Mouse (Mus musculus) induced T-regulatory cell, adult 2 months (primary cell): Measurements from ENCODE around the gene Bad.
A peak's percentile ranks its signal among the peaks of the same experiment; 100 is the strongest.
"Not testable (repeated sequence)": the region's sequence is repeated elsewhere in the genome, so short reads cannot be mapped to it uniquely, and the experiment has no call there.

Experiments used
- DNase-seq: peaks from one replicate; pipeline ENCODE4 v3.0.0-alpha.2; 2012; ENCODE audit warnings: low read depth

Gene Bad

DNA sequence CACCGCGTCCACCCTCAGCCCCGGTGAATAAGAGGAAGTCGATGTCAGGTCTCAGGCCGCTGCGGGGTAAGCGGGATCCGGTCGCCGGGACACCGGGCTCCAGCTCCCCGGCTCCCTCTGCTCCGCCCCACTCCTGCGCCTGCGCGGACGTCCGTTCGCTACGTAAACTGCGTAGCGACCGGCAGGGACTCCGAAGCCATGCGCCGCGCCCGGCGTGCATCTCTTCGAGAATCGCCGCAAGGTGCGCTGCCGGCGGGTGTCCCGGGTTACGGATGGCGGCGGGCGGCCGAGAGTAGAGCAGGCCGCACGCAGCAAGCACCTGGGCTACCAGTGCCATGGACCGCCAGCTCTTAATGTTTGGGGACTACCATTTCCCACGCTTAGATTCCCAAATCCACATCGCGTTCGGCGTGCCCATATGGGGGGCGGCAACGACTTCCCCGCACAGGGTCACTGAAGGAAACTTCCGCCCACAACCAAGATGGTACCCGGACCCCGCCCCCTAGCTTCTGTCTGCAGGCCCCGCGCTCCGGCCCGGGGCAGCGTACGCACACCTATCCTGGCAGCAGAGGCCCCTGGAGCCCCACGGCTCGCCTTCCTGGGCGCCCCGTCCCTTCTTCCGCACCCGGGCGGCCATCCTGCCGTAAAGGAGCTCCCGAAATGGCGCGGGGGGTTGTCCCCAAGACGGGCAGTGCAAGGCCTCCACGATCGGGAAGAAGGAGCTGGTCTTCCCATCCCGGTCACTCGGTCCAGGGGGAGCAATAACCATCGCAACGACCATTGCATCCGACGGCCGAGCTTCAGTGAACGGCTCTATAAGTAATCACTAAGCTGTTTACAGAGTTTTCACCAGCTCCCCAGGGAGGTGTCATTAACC, at the start of gene Bad:
TSS of gene Bad (plus strand) at position 490 of the 877 bp plus-strand sequence.
- DNase-seq, result peak; percentile 97

DNA sequence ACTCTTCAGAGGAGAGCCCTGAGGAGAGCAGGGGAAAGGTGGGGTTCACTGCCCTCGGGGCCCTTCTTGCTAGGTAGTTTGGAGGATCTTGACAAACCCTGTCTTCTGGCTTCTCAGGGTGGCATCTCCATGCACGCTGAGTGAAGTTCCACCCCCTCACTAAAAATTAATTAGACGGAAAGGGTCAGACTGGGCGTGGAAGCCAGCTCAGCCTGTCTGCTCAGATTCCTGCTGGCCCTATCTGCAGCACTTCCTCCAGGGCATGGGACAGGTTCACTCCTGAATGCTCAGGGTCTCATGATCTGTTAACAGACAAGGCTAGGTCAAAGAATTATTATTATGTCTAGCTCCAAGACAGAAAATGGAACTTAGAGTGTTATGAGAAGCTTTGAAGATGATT, 49.1 kb upstream of the Bad start:
- no peak for DNase-seq

DNA sequence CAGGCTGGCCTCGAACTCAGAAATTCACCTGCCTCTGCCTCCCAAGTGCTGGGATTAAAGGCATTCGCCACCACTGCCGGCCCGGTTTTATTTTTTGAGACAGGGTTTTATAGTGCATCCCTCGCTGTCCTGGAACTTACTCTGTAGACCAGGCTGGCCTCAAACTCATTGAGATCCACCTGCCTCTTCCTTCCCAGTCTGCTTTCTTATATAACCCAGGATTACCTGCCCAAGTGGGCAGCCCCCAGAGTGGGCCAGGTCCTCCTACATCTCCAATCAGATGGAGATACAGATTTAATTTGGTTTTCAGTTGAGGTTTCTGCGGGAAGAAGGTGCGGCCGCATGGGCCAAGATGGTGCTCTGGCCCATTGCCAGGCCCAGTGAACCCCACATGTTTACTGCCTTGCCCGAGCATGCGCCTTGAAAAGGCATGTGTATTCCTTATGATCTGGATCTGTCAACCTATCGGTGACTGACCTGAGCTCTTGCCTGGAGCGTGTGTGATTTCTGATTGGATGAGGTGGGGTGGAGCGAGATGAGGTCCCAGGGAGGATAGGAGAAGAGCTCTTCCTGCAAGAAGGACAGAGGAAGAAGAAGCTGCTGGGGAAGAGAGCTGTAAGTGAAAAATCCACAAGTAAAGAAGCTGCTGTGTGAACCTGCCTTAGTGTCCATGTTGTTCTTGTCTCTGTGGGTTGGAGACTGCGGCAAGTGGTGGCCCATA, 47.8 kb upstream of the Bad start:
- DNase-seq, result no peak

DNA sequence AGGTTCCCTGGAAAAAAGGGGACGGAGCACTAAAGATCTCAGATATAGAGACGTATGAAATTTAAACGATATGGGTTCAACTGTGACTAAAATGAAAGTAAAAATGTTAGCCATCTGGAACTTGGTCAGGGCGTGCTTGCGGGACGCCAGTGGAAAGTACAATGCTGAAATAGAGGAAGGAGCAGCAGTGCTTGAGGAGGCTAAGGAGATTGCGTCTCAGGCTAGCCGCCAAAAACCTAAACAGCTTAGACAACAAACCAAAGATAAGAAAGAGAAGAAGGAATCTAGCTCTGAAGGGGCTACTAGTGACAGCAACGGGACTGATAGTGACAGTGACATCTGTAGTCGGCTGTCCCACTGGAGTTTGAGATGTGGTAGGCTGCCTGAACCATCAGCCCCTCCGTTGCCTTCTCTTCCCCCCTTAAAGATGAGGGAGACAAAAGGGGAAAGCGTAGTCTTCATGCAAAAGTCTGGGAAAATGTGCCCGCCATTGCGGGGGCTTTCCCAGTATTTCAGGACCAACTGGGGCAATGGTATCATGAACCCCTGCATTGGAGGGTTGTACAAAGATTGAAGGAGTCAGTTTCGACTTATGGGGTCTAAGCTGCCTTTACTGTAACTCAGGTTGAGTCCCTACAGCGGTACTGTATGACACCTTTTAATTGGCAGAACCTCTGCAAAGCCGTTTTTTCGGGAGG, 45.9 kb upstream of the Bad start:
- DNase-seq, result not testable (repeated sequence)

GRCm38 (mm10) chr19:6899641-6900040, 42.0 kb upstream of the Bad start:
- DNase-seq, result no peak

- no peak for DNase-seq
Observed at GRCm38 (mm10) chr19:6903031-6903430, 38.6 kb upstream of the Bad start.

GRCm38 (mm10) chr19:6904846-6905245, 36.8 kb upstream of the Bad start:
- DNase-seq, result no peak

- no peak for DNase-seq
Observed at GRCm38 (mm10) chr19:6905498-6906159, 36.0 kb upstream of the Bad start.

GRCm38 (mm10) chr19:6906199-6906598, 35.5 kb upstream of the Bad start:
- DNase-seq, result no peak

DNA sequence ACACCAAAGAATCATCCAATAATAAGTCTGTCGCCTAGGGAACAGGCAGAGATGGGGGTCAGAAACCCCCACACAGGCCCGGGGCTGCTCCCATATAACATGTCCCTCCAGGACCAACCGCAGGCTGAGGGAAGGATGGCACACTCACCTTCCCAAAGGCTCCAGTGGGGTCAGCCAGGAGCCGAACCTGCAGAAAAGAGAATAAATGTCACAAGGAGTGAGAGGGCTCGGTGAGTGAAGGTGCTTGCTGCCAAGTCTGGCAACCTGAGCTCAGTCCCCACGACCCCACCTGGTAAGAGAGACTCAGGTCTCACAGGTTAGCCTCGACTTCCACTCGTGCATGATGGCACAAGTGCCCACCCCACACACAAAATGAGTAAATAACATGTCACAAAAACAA, 34.6 kb upstream of the Bad start:
- no peak for DNase-seq

DNA sequence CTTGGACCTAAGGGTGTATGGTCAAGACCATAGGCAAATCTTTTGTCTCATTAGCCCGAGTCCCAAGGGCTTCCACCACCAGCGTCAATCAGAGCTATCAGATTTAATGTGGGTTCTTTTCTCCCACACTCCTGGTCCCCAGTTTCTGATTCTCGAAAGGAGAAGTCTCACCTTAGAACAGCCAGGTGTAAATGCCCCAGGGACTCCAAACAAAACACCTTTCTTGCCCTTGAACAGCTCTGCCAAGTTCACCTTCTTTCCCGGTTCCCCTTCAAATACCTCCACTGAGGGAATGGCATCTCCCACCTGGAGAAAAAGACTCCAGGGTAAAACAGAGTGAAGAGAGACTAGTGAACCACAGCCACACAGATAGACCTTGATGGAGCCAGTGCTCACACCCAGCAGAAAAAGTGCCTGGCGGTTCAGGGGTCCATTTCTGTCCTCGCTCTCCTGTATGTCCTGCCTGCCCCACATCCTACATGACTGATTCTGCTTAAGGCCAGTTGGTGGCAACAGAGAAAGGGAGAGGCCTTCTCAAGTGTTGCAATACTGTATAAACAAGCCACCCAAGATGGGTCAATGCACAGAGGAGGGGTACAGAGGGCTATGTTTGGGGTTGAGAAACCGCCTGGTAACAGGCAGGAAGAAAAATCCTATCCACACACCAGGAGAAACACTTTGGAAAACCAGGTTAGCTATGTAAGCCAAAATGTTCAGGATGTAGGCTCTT, 33.7 kb upstream of the Bad start:
- no peak for DNase-seq

GRCm38 (mm10) chr19:6909021-6909420, 32.6 kb upstream of the Bad start:
- peak; percentile 39 for DNase-seq

DNA sequence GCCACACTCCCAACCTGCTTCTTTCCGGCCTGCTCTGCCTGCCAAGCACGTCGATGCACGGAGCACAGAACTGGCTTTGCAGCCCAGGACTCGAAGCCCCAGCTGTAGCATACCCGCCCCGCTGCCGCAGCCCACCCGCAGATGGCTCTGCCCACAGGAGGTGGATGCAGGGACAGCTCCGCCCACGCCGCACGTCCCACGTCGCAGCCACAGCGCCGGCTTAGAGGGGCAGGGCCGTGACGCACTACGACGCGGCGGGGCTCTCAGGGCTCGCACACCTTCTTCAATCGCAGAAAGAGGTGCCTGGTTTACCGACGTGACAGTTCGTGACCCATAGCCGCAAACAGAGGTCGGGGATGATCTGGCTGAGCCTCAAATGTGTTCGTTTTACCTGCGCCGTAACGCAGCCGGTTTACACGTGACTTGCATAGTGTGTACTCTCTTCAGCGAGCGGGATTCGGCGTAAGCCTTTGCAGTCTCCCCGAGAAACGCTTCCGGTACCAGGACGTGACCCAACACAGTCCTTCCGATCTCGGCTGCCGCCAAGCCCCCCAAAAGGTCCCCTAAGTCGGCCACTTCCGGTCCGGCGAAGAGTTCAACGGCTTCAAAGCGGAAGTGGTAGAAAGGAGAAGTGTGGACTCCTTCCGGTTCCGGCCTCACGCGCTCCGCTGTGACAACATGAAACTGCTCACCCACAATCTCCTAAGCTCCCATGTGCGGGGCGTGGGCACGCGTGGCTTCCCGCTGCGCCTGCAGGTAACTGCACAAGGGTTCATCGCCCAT, 32.0 kb upstream of the Bad start, which contains the start of the genes Trmt112 and Prdx5:
TSS of gene Trmt112 (plus strand) at position 192 of the 783 bp plus-strand sequence.
TSS of gene Prdx5 (minus strand) at position 600 of the 783 bp plus-strand sequence.
- peak; percentile 95 for DNase-seq

GRCm38 (mm10) chr19:6910306-6910705, 31.4 kb upstream of the Bad start:
- DNase-seq, result peak; percentile 77

DNA sequence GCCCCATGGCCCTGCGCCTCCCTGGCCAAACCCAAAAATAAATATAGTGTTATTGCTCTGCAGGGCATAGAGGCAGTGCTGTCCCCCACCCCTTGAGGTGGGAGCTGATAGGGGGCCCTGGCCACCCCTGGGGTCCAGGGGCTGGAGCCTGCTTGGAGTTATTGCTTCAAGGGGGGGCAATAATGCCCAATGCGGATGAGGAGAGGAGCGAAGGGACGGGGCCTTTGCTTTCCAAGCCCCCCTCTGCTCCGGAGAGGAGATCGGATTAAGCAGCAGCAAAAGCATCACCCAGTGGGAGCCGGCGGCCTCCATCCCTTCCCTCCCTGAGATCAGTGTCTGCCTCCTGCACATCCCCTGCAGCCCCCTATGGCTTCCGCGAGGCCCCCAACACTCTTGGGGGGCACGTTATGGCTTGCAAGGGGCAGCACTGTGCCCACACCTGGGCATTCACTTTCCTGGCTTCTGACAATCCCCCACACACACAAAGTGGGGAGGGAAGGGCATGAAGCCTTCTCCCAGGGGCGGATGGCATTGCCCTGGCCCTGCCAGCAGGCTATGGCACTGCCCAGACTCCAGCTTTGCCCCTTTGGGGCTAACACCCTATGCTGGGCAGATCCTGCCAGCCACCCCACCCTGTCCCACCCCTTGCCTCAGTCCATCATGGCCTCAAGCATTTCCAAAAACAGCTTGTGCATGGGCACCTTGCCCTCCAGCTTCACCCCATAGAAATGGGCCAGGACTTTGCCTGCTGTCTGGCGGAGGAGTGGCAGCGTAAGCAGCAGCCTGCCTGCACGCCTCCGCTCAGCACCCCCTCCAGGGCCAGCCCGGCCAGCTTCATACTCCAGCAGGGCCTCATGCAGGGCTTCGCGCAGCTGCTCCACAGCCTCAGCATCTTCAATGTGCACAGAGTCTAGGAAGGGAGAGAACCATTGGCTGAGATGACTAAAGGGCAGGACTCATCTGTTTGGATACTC, 30.3 kb upstream of the Bad start:
- DNase-seq, result no peak

DNA sequence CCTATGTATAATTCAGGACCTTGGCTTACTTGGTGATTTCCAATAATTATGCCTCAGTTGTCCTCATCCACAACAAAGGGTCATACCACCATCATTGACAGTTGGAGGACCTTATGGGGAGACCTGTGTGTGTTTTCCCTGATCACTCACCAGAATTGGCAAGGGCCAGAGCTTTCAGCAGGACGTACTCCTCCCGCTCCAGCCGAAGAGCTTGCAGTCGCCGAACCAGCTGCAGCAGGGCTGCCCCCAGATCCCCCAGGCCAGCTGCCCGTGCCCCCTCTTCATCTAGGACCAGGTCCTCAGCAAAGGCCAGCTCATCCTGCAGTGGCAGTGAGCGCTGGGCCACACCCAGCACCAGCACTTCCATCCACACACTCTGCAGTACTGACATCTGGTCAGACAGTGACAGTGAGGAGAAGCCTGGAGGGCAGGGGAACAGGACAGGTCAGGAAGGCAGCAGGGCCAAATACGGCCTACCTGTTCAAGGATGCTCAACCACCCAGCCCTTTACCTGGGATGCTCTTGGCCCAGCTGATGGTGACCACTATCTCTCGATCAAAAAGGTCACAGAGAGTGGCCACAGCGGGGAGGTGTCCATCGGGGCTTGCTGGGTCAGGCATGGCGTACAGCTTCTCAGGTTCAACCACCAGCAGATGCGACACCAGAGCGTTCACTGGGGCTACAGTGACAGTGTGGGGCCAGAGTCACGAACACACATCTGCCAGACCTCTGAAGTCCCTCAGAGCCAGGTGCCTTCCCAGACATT, 29.3 kb upstream of the Bad start:
- no peak for DNase-seq

DNA sequence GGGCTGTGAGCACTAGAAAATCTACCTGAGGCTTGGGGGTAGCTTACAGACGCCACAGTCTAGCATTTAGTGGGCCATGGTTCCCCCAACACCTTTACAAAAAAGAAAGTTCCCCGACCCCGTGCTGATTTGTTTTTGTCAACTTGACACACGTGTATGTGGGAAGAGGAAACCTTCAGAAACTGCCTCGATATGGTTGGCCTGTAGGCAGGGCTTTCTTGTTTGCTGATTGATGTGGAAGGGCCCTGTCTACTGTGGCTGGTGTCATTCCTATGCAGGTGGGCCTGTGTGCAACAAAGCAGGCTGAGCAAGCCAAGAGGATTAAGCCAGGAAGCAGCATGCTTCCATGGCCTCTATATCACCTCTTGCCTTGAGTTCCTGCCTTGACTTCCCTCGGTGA, 28.6 kb upstream of the Bad start:
- DNase-seq, result no peak

GRCm38 (mm10) chr19:6913991-6914390, 27.7 kb upstream of the Bad start:
- no peak for DNase-seq
